Mouse (Mus musculus) CH12F3 (cell line): Measurements from ENCODE around the gene Det1.

Experiments
- in situ Hi-C: fragments of 300-500 bp; cut with MboI; formaldehyde crosslinking; loops from 2 replicates; pipeline ENCODE4 v1.14.3; 2020; ENCODE audit warnings: low sequenced_read_pairs

Gene Det1

GRCm38 (mm10) chr7:78846737-78847434 is at the start of gene Det1:
Gene Det1, minus strand, starts transcription at chr7:78847263.
- in situ Hi-C loops, result no loop called here

- in situ Hi-C loops, result no loop called here
These were observed 48.7 kb upstream of the Det1 start, which contains the start of gene Aen for GRCm38 (mm10) chr7:78895653-78896333. Gene Aen, plus strand, starts transcription at chr7:78895854.

- in situ Hi-C loops, result no loop called here
These were observed 48.1 kb upstream of the Det1 start for GRCm38 (mm10) chr7:78895021-78895652.

GRCm38 (mm10) chr7:78893917-78894316 is 46.9 kb upstream of the Det1 start:
- in situ Hi-C loops, result loop anchor here (5.0 kb wide), 1 partner anchor 102 kb away; no protein-coding TSS in a partner anchor

- in situ Hi-C loops, result loop anchor here (5.0 kb wide), 1 partner anchor 98 kb away; no protein-coding TSS in a partner anchor
These were observed 43.6 kb upstream of the Det1 start for GRCm38 (mm10) chr7:78890641-78891040.

- in situ Hi-C loops, result no loop called here
These were observed 40.4 kb upstream of the Det1 start for GRCm38 (mm10) chr7:78887431-78887842.

- in situ Hi-C loops, result no loop called here
These were observed 39.4 kb upstream of the Det1 start for GRCm38 (mm10) chr7:78886496-78886895.

- in situ Hi-C loops, result no loop called here
These were observed 38.3 kb upstream of the Det1 start for GRCm38 (mm10) chr7:78885404-78885803.

GRCm38 (mm10) chr7:78884139-78884538 is 37.1 kb upstream of the Det1 start:
- in situ Hi-C loops, result no loop called here

- in situ Hi-C loops, result no loop called here
These were observed 36.6 kb upstream of the Det1 start for GRCm38 (mm10) chr7:78883726-78884060.

- in situ Hi-C loops, result no loop called here
These were observed 36.1 kb upstream of the Det1 start for GRCm38 (mm10) chr7:78883016-78883725.

GRCm38 (mm10) chr7:78882469-78882837 is 35.4 kb upstream of the Det1 start:
- in situ Hi-C loops, result no loop called here

GRCm38 (mm10) chr7:78881607-78882468 is 34.8 kb upstream of the Det1 start:
- in situ Hi-C loops, result no loop called here

- in situ Hi-C loops, result no loop called here
These were observed 25.8 kb upstream of the Det1 start for GRCm38 (mm10) chr7:78872831-78873230.

GRCm38 (mm10) chr7:78872366-78872765 is 25.3 kb upstream of the Det1 start:
- in situ Hi-C loops, result no loop called here

GRCm38 (mm10) chr7:78868731-78869130 is 21.7 kb upstream of the Det1 start:
- in situ Hi-C loops, result no loop called here

- in situ Hi-C loops, result no loop called here
These were observed 18.3 kb upstream of the Det1 start for GRCm38 (mm10) chr7:78865212-78865949.

GRCm38 (mm10) chr7:78864446-78864802 is 17.4 kb upstream of the Det1 start:
- in situ Hi-C loops, result no loop called here

- in situ Hi-C loops, result no loop called here
These were observed 16.9 kb upstream of the Det1 start for GRCm38 (mm10) chr7:78863796-78864445.
